Mouse (Mus musculus) heart, embryonic 13.5 days (tissue): Measurements from ENCODE around the gene Slk. TPM values are rescaled to one million over a fixed set of nuclear protein-coding genes. Genes with fewer than 3 reads are reported as not detected.

Source experiments
- ATAC-seq: fragments of 200-750 bp; cut with Nextera tagmentation; 2 replicates; pipeline ENCODE4 v1.8.0; 2017; ENCODE audit warnings: moderate TSS enrichment; ENCODE audit not compliant: insufficient number of reproducible peaks, low FRiP score, low TSS enrichment; ENCODE audit errors: extremely low read depth
- H3K27ac ChIP-seq: fragments of 300-500 bp; sonication (generic); replicated peaks from 2 replicates; pipeline ENCODE4 v1.5.1; 2015; ENCODE audit warnings: moderate library complexity, mild to moderate bottlenecking, inconsistent platforms
- H3K27me3 ChIP-seq: fragments of 300-500 bp; sonication (generic); replicated peaks from 2 replicates; pipeline ENCODE4 v1.6.1; 2015; ENCODE audit warnings: mild to moderate bottlenecking, inconsistent platforms
- H3K36me3 ChIP-seq: fragments of 300-500 bp; sonication (generic); 2 replicates; pipeline ENCODE4 v1.6.1; 2015; ENCODE audit warnings: mild to moderate bottlenecking, inconsistent platforms
- H3K4me1 ChIP-seq: fragments of 300-500 bp; sonication (generic); 2 replicates; pipeline ENCODE4 v1.6.1; 2015; ENCODE audit warnings: inconsistent platforms
- H3K4me2 ChIP-seq: fragments of 300-500 bp; sonication (generic); 2 replicates; pipeline ENCODE4 v1.6.1; 2015; ENCODE audit warnings: inconsistent platforms, mild to moderate bottlenecking, moderate library complexity
- H3K4me3 ChIP-seq: fragments of 300-500 bp; sonication (generic); 2 replicates; pipeline ENCODE4 v1.5.1; 2015; ENCODE audit warnings: moderate library complexity, mild to moderate bottlenecking, inconsistent platforms
- H3K9ac ChIP-seq: fragments of 300-500 bp; sonication (generic); 2 replicates; pipeline ENCODE4 v1.6.1; 2015; ENCODE audit warnings: inconsistent platforms, mild to moderate bottlenecking, moderate library complexity
- H3K9me3 ChIP-seq: fragments of 300-500 bp; sonication (generic); 2 replicates; pipeline ENCODE4 v1.6.1; 2016; ENCODE audit warnings: inconsistent platforms
- WGBS: fragments of 180-500 bp; shearing (Covaris S2); methylation state at CpG from one replicate; pipeline ENCODE4 v1.1.7; 2015; ENCODE audit warnings: mixed read lengths; 5-methylcytosine and 5-hydroxymethylcytosine counted together
- polyA plus RNA-seq: library from polyadenylated mRNA; unstranded; fragments of >200 nt; fragmentation: Nextera tagmentation; extraction: Ambion mirVana; gene quantifications from 2 replicates; pipeline ENCODE4 v1.2.1, GENCODE M21; 2015

Gene Slk
- polyA plus RNA-seq, 1 experiment from 2014 or later, result 8.0 TPM

DNA sequence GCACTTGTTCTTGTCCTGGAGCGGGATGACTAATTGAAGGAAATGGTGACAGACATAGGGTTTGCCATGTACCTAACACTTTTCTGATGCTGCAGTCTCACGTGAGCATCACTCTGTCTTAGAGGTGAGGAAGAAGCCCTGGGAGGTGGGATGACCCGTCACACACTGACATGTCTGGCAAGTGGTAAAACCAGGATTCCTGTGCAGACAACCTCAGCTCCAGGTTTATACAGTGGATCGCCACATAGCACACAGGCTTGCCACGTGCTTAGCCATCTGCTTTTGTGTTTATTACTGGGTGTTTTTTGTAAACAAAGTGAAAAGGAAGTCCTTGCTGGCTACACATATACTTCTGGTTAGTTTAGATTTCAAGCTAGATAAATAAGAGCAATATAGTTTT is 49.6 kb downstream of the Slk start:
- WGBS, result 77% methylated on average over 5 of the region's 5 CpGs

DNA sequence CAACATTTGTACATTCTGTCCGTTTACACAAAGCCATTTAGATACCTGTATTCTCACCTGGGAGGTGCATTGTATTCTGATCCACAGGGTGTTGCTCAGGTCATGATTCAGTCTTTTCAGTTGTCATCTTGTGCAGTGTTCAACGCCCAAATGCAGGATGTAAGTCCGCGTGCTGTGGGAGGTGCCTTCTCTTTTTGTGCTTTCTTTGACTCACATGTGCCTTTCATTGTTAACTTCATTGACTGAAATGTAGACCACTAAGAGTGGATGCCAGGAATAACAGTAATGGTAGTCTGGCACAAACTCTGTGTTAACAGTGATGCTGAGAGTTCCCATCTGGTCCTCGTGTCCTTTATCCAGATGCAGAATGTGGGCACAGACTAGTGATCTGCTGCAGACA is 50.9 kb downstream of the Slk start:
- ATAC-seq, result no peak
- Histone ChIP-seq H3K4me2 (no peak overlapping the region), H3K4me1 (no peaks in the 10 kb centered on the region), H3K27ac (no peak overlapping the region), H3K9ac (no peak overlapping the region), H3K9me3 (no peaks in the 10 kb centered on the region), H3K36me3 (peaks cover 52% of the 10 kb centered on the region), H3K27me3 (no peaks in the 10 kb centered on the region), H3K4me3 (no peak overlapping the region)
- 73% methylated on average over 5 of the region's 5 CpGs for WGBS

More for the DNA sequence above, 49.6 kb downstream of the Slk start:
- ATAC-seq, result no peak
- Histone ChIP-seq H3K9me3 (no peaks in the 10 kb centered on the region), H3K27ac (no peak overlapping the region), H3K27me3 (no peaks in the 10 kb centered on the region), H3K36me3 (peaks cover 62% of the 10 kb centered on the region), H3K4me2 (no peak overlapping the region), H3K9ac (no peak overlapping the region), H3K4me3 (no peak overlapping the region), H3K4me1 (no peaks in the 10 kb centered on the region)

GRCm38 (mm10) chr19:47631799-47632198 is 52.3 kb downstream of the Slk start:
- Histone ChIP-seq H3K9ac (no peak overlapping the region), H3K9me3 (no peaks in the 10 kb centered on the region), H3K27ac (no peak overlapping the region), H3K4me1 (no peaks in the 10 kb centered on the region), H3K27me3 (no peaks in the 10 kb centered on the region), H3K4me3 (no peak overlapping the region), H3K36me3 (peaks cover 55% of the 10 kb centered on the region), H3K4me2 (no peak overlapping the region)
- WGBS, result 92% methylated on average over 5 of the region's 5 CpGs
- no peak for ATAC-seq

- Histone ChIP-seq H3K27ac (no peak overlapping the region), H3K4me2 (no peak overlapping the region), H3K27me3 (no peaks in the 10 kb centered on the region), H3K36me3 (peaks cover 64% of the 10 kb centered on the region), H3K9ac (no peak overlapping the region), H3K9me3 (no peaks in the 10 kb centered on the region), H3K4me3 (no peak overlapping the region), H3K4me1 (no peaks in the 10 kb centered on the region)
- no peak for ATAC-seq
- WGBS, result 87% methylated on average over 4 of the region's 4 CpGs
Observed at GRCm38 (mm10) chr19:47635380-47635779, 55.9 kb downstream of the Slk start.

DNA sequence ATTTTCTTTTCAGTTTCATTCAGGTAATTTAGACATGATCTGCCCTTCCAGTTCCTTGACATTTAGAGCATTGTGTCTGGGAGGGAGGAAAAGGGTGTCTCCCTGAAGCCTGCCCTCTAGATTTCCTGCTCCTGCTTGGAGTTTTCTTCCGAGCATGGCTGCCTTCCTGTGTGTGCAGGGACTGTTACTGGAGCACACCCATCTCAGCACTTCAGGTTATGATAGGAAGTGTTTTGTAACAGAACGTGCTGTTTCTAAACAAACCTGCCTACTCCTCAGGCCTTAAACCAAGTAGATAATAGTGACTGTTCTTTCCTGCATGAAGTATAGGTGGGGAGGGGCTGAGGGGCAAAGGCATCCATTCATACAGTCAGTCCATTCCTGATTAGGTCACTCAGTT is 64.4 kb downstream of the Slk start:
- Histone ChIP-seq H3K4me2 (no peak overlapping the region), H3K36me3 (peaks cover 64% of the 10 kb centered on the region), H3K4me3 (no peak overlapping the region), H3K27me3 (no peaks in the 10 kb centered on the region), H3K9me3 (no peaks in the 10 kb centered on the region), H3K4me1 (peaks cover 25% of the 10 kb centered on the region), H3K27ac (peak overlapping the region; percentile 29; the same call in 1 of the 2 replicates), H3K9ac (no peak overlapping the region)
- no peak for ATAC-seq
- WGBS, result 34% methylated on average over 2 of the region's 2 CpGs

DNA sequence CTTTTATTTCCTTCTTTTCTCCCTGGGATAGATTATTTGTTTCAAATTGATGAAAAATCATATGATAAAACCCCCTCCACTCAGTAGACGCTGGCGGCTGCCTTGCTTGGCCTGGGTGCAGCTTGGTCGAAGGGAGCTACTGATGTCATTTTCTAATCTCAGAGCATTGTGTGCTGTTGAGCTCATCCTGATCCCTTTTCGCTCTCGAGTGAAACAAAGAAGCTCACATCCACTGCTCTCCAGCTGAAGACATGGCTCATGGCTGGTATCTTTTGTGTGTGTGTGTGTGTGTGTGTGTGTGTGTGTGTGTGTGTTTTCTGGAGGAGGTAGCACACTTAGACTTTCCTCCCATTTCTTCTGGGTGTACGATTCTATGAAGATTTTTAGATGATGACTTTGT is 66.1 kb downstream of the Slk start:
- Histone ChIP-seq H3K4me1 (peaks cover 25% of the 10 kb centered on the region), H3K36me3 (peaks cover 48% of the 10 kb centered on the region), H3K4me2 (no peak overlapping the region), H3K9ac (peak overlapping the region; percentile 24; the same call in 1 of the 2 replicates), H3K9me3 (no peaks in the 10 kb centered on the region), H3K27ac (peak overlapping the region; percentile 21; the same call in 1 of the 2 replicates), H3K4me3 (no peak overlapping the region), H3K27me3 (no peaks in the 10 kb centered on the region)
- no peak for ATAC-seq
- WGBS, result 26% methylated on average over 6 of the region's 6 CpGs

- Histone ChIP-seq H3K27ac (no peak overlapping the region), H3K4me2 (no peak overlapping the region), H3K27me3 (no peaks in the 10 kb centered on the region), H3K4me1 (peaks cover 30% of the 10 kb centered on the region), H3K36me3 (peaks cover 37% of the 10 kb centered on the region), H3K9ac (0 out of 2 replicates have a peak overlapping the region, but pooled peaks have one; percentile 2), H3K4me3 (no peak overlapping the region), H3K9me3 (no peaks in the 10 kb centered on the region)
- no peak for ATAC-seq
- WGBS, result 74% methylated on average over 6 of the region's 6 CpGs
Observed at GRCm38 (mm10) chr19:47646508-47647120, 67.1 kb downstream of the Slk start.

DNA sequence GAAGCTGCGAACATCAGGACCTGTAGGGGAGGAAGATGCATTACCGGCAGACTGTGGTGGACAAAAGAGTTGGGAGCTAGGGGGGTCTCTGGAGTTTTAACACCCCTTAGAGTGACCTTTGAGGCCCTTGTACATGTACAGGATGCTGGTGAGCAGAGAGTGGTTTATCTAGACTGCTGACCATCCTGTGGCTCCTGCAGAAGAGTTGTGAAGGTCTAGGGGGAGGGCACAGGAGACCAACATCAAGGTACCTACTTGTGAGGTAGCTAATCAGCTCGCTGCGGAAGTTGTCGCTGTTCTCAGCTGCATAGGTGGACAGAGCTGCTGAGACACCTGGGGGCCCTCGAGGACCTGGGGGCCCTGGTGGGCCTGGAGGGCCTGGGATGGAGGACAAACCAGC is 69.6 kb downstream of the Slk start:
- H3K36me3 ChIP-seq, result peaks cover 21% of the 10 kb centered on the region
- no peak for ATAC-seq
- no peak overlapping the region for H3K4me2 ChIP-seq
- H3K9ac ChIP-seq, result no peak overlapping the region
- no peaks in the 10 kb centered on the region for H3K27me3 ChIP-seq
- H3K4me1 ChIP-seq, result peaks cover 31% of the 10 kb centered on the region
- WGBS, result 87% methylated on average over 6 of the region's 6 CpGs
- H3K4me3 ChIP-seq, result no peak overlapping the region
- no peaks in the 10 kb centered on the region for H3K9me3 ChIP-seq
- H3K27ac ChIP-seq, result no peak overlapping the region

GRCm38 (mm10) chr19:47650366-47651159 is 71.1 kb downstream of the Slk start:
- no peaks in the 10 kb centered on the region for H3K9me3 ChIP-seq
- peaks cover 24% of the 10 kb centered on the region for H3K4me1 ChIP-seq
- no peak; the same call in 1 of the 2 replicates for ATAC-seq
- no peak overlapping the region for H3K4me3 ChIP-seq
- no peak overlapping the region for H3K4me2 ChIP-seq
- no peak overlapping the region for H3K27ac ChIP-seq
- H3K9ac ChIP-seq, result no peak overlapping the region
- WGBS, result 82% methylated on average over 16 of the region's 16 CpGs
- peaks cover 19% of the 10 kb centered on the region for H3K36me3 ChIP-seq
- no peaks in the 10 kb centered on the region for H3K27me3 ChIP-seq

DNA sequence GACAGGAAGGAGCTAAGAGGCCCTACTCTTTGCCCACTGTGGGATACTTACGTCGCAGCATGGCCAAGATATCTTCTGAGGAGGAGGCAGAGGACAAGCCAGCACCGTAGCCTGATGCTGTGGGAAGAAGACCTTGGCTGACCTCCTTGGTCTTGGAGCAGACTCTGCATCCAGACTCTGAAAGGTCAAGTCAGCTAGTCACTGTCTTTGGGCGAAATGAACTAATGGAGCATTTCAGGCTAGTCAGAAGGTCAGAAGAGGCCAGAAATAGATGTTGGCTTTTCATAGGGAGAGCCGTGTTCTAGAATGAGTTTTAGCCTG is 71.6 kb downstream of the Slk start:
- Histone ChIP-seq H3K9me3 (no peaks in the 10 kb centered on the region), H3K4me2 (no peak overlapping the region), H3K9ac (no peak overlapping the region), H3K4me1 (peaks cover 19% of the 10 kb centered on the region), H3K36me3 (peaks cover 19% of the 10 kb centered on the region), H3K27me3 (no peaks in the 10 kb centered on the region), H3K4me3 (no peak overlapping the region), H3K27ac (no peak overlapping the region)
- 70% methylated on average over 5 of the region's 5 CpGs for WGBS
- no peak for ATAC-seq

- H3K9me3 ChIP-seq, result no peaks in the 10 kb centered on the region
- no peak overlapping the region for H3K9ac ChIP-seq
- H3K27me3 ChIP-seq, result no peaks in the 10 kb centered on the region
- 63% methylated on average over 8 of the region's 8 CpGs for WGBS
- ATAC-seq, result no peak
- H3K4me1 ChIP-seq, result peaks cover 16% of the 10 kb centered on the region
- H3K4me2 ChIP-seq, result no peak overlapping the region
- H3K27ac ChIP-seq, result no peak overlapping the region
- peaks cover 9% of the 10 kb centered on the region for H3K36me3 ChIP-seq
- no peak overlapping the region for H3K4me3 ChIP-seq
Observed at GRCm38 (mm10) chr19:47652255-47652654, 72.8 kb downstream of the Slk start.

DNA sequence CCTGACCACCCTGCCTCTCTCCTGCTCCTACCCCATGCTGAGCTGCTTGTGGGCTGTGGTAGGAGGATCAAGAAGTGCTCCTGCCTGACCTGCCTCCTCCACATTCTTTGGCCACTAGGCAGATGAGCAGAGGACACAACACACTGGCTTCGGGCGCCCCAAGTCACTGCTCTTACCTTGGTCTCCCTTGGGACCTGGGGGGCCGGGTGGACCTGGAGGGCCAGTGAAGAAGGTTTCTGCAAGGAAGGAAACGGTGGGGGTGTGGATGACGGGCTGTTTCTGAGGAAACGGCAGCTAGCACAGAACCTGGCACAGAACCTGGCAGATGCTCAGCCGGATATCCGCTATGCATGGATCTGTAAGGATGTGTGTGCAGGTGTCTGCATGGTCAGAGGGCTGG is 73.7 kb downstream of the Slk start:
- H3K4me1 ChIP-seq, result peaks cover 16% of the 10 kb centered on the region
- ATAC-seq, result no peak
- H3K9ac ChIP-seq, result no peak overlapping the region
- H3K4me2 ChIP-seq, result no peak overlapping the region
- WGBS, result 81% methylated on average over 8 of the region's 8 CpGs
- no peaks in the 10 kb centered on the region for H3K27me3 ChIP-seq
- no peaks in the 10 kb centered on the region for H3K9me3 ChIP-seq
- H3K36me3 ChIP-seq, result peaks cover 2% of the 10 kb centered on the region
- no peak overlapping the region for H3K27ac ChIP-seq
- no peak overlapping the region for H3K4me3 ChIP-seq
